Mouse (Mus musculus) liver, adult 2 months (tissue): ENCODE results near the gene Rabac1. TPM values are rescaled to one million over a fixed set of nuclear protein-coding genes. Genes with fewer than 3 reads are reported as not detected.

ENCODE experiments used
- DNase-seq: peaks from one replicate; pipeline ENCODE4 v3.0.0-alpha.2; 2011; ENCODE audit warnings: low read depth, low spot score; ENCODE audit errors: extremely low read depth
- H3K27ac ChIP-seq: fragments of 200-500 bp; replicated peaks from 2 replicates; pipeline ENCODE4 v1.5.1; 2012; ENCODE audit warnings: low read depth, mild to moderate bottlenecking, control low read depth, inconsistent platforms, low read length; ENCODE audit not compliant: insufficient read depth
- H3K27me3 ChIP-seq: fragments of 200-500 bp; 2 replicates; pipeline ENCODE4 v1.6.1; 2012; ENCODE audit warnings: mild to moderate bottlenecking, moderate library complexity, low read length, inconsistent platforms; ENCODE audit not compliant: control insufficient read depth, insufficient read depth
- H3K36me3 ChIP-seq: fragments of 200-500 bp; 2 replicates; pipeline ENCODE4 v1.6.1; 2012; ENCODE audit warnings: low read length, inconsistent platforms; ENCODE audit not compliant: control insufficient read depth, insufficient read depth
- H3K4me1 ChIP-seq: fragments of 200-500 bp; 2 replicates; pipeline ENCODE4 v1.6.1; 2011; ENCODE audit warnings: low read length; ENCODE audit not compliant: control insufficient read depth, insufficient read depth
- H3K4me3 ChIP-seq: fragments of 200-500 bp; 2 replicates; pipeline ENCODE4 v1.5.1; 2011; ENCODE audit warnings: low read depth, mild to moderate bottlenecking, control low read depth, low read length, moderate library complexity; ENCODE audit not compliant: insufficient read depth
- H3K79me2 ChIP-seq: fragments of 200-500 bp; 2 replicates; pipeline ENCODE4 v1.6.1; 2012; ENCODE audit warnings: inconsistent platforms, mild to moderate bottlenecking, low read length, moderate library complexity; ENCODE audit not compliant: control insufficient read depth, insufficient read depth
- H3K9ac ChIP-seq: fragments of 200-500 bp; 2 replicates; pipeline ENCODE4 v1.6.1; 2012; ENCODE audit warnings: low read depth, mild to moderate bottlenecking, control low read depth, inconsistent platforms, low read length
- CTCF ChIP-seq: fragments of 200-500 bp; IDR thresholded peaks from 2 replicates; pipeline ENCODE4 v1.5.1; 2011; ENCODE audit warnings: low read depth, low read length, control low read depth
- POLR2A ChIP-seq: fragments of 200-500 bp; IDR thresholded peaks from 2 replicates; pipeline ENCODE4 v1.6.1; 2011; ENCODE audit warnings: low read length, control low read depth; ENCODE audit not compliant: insufficient read depth; ENCODE audit errors: extremely low read depth
- WGBS: fragments of 180-500 bp; shearing (Covaris S2); methylation state at CpG from one replicate; pipeline ENCODE4 v1.1.7; 2018; 5-methylcytosine and 5-hydroxymethylcytosine counted together
- polyA plus RNA-seq: library from polyadenylated mRNA; depleted of rRNA; stranded (reverse); fragments of >200 nt; gene quantifications from 2 replicates; pipeline ENCODE4 v1.2.3, GENCODE M21; 2012
- total RNA-seq: library from RNA; depleted of rRNA; stranded (reverse); fragments of >200 nt; gene quantifications from 2 replicates; pipeline ENCODE4 v1.2.3, GENCODE M21; 2014

Rabac1 gene
- total and polyA plus RNA-seq, 2 experiments = 130 to 230 TPM

- no peaks in the 10 kb centered on the region for H3K4me1 ChIP-seq
- H3K27ac ChIP-seq = no peak overlapping the region
- H3K36me3 ChIP-seq = no peaks in the 10 kb centered on the region
- H3K9ac ChIP-seq = no peak overlapping the region
- no peak for DNase-seq
- no peak overlapping the region for H3K4me3 ChIP-seq
- TF ChIP-seq CTCF (no peak), POLR2A (no peak)
- 75% methylated on average over 14 of the region's 14 CpGs for WGBS
- H3K27me3 ChIP-seq = no peaks in the 10 kb centered on the region
- no peaks in the 10 kb centered on the region for H3K79me2 ChIP-seq
Measured at GRCm38 (mm10) chr7:24987941-24988340, 15.4 kb upstream of the Rabac1 start.

- WGBS = 72% methylated on average over 5 of the region's 5 CpGs
- Histone ChIP-seq H3K36me3 (no peaks in the 10 kb centered on the region), H3K4me1 (no peaks in the 10 kb centered on the region), H3K4me3 (no peak overlapping the region), H3K27me3 (no peaks in the 10 kb centered on the region), H3K27ac (no peak overlapping the region), H3K9ac (no peak overlapping the region), H3K79me2 (no peaks in the 10 kb centered on the region)
- no peak for DNase-seq
- peak; percentile 13; the same call in 1 of the 2 replicates for TF ChIP-seq CTCF
- no peak for TF ChIP-seq POLR2A
Measured at GRCm38 (mm10) chr7:24985799-24986198, 13.2 kb upstream of the Rabac1 start.

- Histone ChIP-seq H3K9ac (no peak overlapping the region), H3K79me2 (no peaks in the 10 kb centered on the region), H3K27ac (no peak overlapping the region), H3K4me1 (no peaks in the 10 kb centered on the region), H3K4me3 (no peak overlapping the region), H3K36me3 (no peaks in the 10 kb centered on the region), H3K27me3 (no peaks in the 10 kb centered on the region)
- 85% methylated on average over 2 of the region's 2 CpGs for WGBS
- TF ChIP-seq CTCF (no peak; the same call in 1 of the 2 replicates), POLR2A (no peak)
- DNase-seq = no peak
Measured at GRCm38 (mm10) chr7:24984307-24984706, 11.8 kb upstream of the Rabac1 start.

GRCm38 (mm10) chr7:24983396-24983795 lies 10.8 kb upstream of the Rabac1 start:
- Histone ChIP-seq H3K4me1 (no peaks in the 10 kb centered on the region), H3K27me3 (no peaks in the 10 kb centered on the region), H3K9ac (no peak overlapping the region), H3K36me3 (no peaks in the 10 kb centered on the region), H3K4me3 (no peak overlapping the region), H3K27ac (no peak overlapping the region), H3K79me2 (no peaks in the 10 kb centered on the region)
- no peak for TF ChIP-seq POLR2A
- no peak for TF ChIP-seq CTCF
- no peak for DNase-seq
- 74% methylated on average over 5 of the region's 5 CpGs for WGBS

GRCm38 (mm10) chr7:24980439-24980838 lies 7.9 kb upstream of the Rabac1 start:
- Histone ChIP-seq H3K79me2 (no peaks in the 10 kb centered on the region), H3K4me3 (no peak overlapping the region), H3K27me3 (no peaks in the 10 kb centered on the region), H3K9ac (no peak overlapping the region), H3K27ac (no peak overlapping the region), H3K36me3 (no peaks in the 10 kb centered on the region), H3K4me1 (no peaks in the 10 kb centered on the region)
- TF ChIP-seq CTCF (no peak), POLR2A (no peak)
- no peak for DNase-seq
- 83% methylated on average over 7 of the region's 7 CpGs for WGBS

- no peaks in the 10 kb centered on the region for H3K36me3 ChIP-seq
- no peaks in the 10 kb centered on the region for H3K27me3 ChIP-seq
- no peak overlapping the region for H3K4me3 ChIP-seq
- H3K4me1 ChIP-seq = no peaks in the 10 kb centered on the region
- no peaks in the 10 kb centered on the region for H3K79me2 ChIP-seq
- no peak overlapping the region for H3K27ac ChIP-seq
- no peak for DNase-seq
- TF ChIP-seq CTCF (no peak), POLR2A (no peak)
- H3K9ac ChIP-seq = no peak overlapping the region
- WGBS = 70% methylated on average over 7 of the region's 7 CpGs
Measured at GRCm38 (mm10) chr7:24978781-24979180, 6.2 kb upstream of the Rabac1 start.
